Mouse (Mus musculus) erythroblast, embryonic 14.5 days (primary cell): ENCODE measurements around the gene Usp44.

Experiments used
- GATA1 ChIP-seq: IDR thresholded peaks from 2 replicates; pipeline ENCODE4 v1.6.1; 2012; ENCODE audit warnings: low read length, inconsistent platforms, mixed read lengths
- TAL1 ChIP-seq: IDR thresholded peaks from 3 replicates; pipeline ENCODE4 v1.6.1; 2012; ENCODE audit warnings: low read length, inconsistent platforms, mixed read lengths

DNA sequence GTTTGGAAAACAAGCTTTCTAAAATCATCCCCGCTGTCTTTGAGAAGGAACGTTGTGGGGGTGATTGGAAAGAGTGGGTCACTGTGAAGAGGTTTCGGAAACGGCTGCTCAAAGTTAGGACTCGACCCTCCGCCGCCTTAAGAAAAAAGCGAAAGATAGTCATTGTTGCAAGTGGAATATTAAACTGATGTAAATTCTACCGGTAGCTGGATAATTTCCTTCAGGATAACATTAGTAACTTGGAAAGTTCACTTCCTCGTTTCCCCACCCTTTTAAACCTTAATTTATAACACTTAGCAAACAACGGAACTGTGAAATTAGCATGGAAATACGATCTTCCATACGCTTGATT, 3.0 kb downstream of the Usp44 start:
- TF ChIP-seq GATA1 (no peak), TAL1 (no peak)
